Mouse (Mus musculus) layer of hippocampus, postnatal 25 days (tissue): ENCODE measurements at regions not wholly inside any gene's neighbourhood (a gene's known extent, or its start where the extent isn't known, plus 50 kb on each side); places are given as distances from the start of the nearest gene placed in this dataset.

Experiments
- DNase-seq, 2 experiments: peaks; one replicate each; pipeline ENCODE4 v3.0.0; 2022; ENCODE audit warnings: mixed read lengths in 2 of 2, low spot score in 1 of 2; ENCODE audit errors: extremely low spot score in 1 of 2

- DNase-seq: no peak
These were observed 158.7 kb upstream of the Tmtc1 start for GRCm38 (mm10) chr6:148602894-148603293.

DNA sequence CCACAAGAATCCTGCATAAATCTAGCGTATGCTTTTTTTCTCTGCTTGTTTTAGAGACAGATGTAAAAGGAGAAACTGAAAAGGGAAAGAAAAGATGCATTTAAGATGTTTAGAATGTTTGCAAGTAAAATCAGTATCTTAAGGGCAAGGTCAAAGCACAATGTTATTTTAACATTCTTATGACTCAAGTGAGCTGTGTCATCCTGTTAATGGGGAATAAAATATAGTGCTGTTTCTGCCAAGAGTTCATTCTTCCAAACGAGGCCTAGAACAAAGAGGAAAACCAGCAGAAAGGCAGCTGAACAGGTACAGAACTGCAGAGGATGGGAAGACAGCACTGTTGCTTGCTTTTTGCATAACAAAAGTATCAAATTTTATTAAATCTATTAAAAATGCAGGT, 156.7 kb upstream of the Tmtc1 start:
- no peak for DNase-seq

GRCm38 (mm10) chr6:148599473-148599872, 155.3 kb upstream of the Tmtc1 start:
- DNase-seq: no peak

DNA sequence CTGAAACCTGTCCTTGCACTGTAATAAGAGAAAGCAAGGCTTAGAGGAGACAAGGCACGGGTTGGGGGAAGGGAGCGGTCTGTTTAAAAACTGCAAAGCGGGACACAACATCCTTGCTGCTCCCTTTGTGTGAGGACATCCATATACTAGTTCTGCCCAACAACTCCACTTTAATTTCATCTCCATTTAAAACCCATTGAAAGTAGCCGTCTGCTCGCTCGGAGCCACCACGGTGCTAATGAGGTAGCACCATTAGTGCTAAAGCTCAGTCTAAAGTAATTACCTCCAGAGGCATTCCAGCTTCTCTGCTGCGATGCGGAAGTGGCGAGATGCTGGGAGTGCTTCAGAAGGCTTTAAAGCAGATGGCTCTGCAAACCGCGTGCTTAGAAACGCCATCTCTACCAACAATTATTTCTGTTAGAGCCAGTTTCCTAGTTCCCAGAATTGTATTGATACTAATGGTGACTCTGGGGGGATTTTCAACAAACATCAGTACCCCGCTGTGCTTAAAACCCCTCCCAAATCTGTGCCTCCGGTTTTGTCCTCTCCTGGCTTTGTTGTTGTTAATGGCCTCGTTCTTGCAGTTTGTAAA, 154.7 kb upstream of the Tmtc1 start:
- peak in 1 of 2 experiments; percentile 13 for DNase-seq

DNA sequence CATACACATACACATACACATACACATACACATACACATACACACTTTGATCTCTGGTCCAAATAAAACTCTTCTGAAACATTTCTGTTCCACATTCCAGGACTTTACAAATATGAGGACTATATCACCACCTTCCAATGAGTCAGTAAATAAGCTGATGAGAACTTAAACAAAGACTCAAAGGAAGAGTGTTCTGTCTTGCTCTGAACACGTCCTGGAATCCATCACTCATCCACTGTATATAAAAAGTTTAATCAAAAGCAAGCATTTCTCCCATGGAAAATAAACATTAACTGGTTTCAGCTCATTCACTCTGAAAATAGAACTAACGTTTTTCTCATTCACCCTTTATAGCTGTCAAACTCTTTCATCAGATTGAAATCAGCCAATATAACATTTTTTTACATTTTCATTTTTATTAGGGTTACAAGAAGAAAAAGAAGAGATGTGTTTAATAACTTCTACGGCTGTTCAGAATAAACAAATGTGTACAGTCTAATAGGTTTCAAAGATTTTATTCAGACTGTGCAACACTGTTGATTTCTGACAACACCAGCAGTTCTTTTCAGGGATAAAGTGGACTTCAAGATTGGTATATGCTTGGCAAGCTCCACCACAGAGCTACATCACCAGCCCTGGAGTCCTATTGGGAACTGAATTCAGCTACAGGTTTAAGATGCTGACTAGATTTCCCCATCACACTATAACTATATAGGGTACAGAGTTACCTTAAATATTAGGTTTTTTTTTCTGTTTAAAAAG, 151.0 kb upstream of the Tmtc1 start:
- DNase-seq: no peak

DNA sequence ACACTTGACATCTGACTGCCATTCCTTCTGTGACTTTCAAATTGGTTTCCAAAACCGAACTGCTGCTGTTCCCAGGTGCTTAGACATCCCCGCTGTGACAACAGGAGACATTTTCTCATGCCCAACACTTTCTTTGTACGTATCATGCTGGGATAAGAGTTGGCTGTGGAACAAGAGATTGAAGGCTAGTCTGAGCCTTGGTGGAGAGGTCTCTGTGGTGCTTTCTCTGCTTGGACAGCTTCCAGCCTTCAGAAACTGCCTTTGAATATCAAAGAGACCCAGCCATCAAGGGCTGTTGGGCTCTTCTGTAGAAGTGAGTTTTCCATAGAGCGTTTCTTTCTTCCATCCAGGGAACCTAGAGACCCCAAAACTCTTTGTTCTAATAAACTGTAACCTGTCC, 144.8 kb upstream of the Tmtc1 start:
- no peak for DNase-seq

- DNase-seq: no peak
These were observed 142.5 kb upstream of the Tmtc1 start for GRCm38 (mm10) chr6:148586439-148587321.

DNA sequence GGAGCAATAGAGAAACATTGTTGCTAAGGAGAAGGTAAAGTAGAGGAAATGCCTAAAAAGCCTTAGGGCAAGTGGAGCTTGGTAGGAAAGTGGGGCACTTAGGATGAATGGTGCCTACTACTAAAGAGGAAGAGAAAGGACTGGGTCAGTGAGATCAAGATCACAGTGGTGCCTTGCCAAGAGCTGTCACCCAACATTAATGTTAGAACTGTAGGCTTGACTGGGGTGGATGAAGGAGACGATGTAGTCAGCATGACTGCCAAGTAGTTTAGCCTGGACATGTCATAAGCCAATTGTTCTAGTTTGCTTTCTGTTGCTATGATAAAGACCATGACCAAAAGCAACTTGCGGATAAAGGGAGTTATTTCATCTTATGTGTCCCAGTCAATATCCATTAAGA, 139.9 kb upstream of the Tmtc1 start:
- DNase-seq: no peak

DNA sequence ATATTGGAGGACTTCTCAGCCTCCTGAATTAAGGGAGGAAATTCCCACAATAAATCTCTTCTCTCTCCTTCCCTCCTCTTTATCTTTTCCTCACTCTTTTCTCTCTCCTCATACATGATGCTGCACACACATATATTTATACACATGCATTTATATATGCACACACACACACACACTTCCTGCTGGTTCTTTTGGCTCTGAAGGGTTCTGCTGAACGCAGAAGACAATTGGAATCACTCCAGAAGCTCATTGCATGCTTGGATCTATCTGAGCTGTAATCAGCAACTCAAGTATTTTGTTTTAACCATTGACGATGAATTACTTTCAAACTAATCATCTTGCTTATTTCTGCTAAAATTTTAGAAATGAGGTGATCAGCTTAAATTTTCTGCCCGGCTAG, 134.1 kb upstream of the Tmtc1 start:
- DNase-seq: no peak

DNA sequence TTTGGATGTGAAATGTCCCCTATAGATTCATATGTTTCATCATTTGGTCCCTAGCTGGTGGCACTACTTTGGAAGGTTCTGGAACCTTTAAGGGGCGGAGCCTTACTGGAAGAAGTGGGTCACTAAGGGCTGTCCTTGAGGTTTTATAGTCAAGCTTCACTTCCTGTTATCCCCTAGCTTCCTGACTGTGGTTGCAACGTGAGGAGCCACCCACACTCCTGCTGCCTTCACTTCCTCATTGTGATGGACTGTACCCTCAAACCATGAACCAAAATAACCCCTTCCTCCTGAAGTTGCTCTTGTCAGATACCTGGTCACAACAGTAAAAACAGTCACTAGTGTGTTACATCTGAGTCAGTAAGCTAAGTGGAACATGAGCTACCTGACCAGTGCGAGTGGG, 133.5 kb upstream of the Tmtc1 start:
- DNase-seq: no peak

DNA sequence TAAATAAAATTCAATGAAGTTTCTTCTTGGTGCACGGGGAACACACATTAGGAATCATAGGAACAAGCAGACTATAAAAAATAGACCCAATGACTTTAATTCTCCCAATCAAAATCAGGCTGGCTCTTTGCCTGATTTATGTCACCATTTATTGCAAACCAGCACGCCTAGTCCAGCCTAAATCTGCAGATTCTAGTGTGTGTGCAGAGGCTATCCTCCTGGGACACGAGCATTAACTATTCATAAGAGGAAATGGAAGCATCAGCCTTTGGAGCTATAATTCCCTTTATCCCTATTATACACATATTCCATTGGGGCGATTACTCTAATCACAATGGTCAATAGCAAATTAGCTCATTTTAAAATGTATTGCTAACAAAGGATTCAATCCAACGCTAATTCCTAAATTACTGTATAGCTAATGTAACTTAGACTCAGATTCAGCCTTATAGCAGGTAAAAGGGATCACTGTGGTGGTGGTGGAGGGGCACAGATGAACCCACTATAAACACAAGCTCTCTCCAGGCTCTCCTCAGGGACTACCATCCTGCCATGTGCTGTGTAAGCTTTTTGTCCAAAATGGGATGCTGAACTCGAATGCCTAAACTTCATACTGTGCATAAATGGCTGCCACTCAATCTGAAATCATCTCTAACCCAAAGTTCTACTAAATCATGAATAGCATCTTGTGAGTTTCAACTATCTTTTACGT, 130.7 kb upstream of the Tmtc1 start:
- no peak for DNase-seq

GRCm38 (mm10) chr6:148572201-148572600, 128.0 kb upstream of the Tmtc1 start:
- no peak for DNase-seq

- no peak for DNase-seq
These were observed 127.5 kb upstream of the Tmtc1 start for GRCm38 (mm10) chr6:148571651-148572050.

DNA sequence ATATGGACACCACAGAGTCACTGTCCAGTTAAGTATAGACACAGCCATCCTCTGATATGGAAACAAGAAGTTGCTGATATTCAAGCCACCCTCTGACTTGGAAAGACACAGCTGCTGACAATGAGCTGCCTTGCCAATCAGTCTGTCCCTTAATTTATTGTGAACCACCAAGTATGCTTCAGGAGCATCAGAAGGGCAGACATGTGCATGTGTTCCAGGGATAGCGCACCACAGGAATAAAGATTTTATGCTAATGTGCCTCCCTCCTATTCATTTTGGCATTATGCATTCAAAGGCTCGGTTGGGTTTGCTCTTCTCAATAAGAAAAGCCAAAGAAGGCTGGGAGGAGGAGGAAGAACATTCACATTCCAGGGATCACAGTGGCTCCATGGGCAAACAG, 120.0 kb upstream of the Tmtc1 start:
- no peak for DNase-seq

GRCm38 (mm10) chr6:148562206-148562708, 118.1 kb upstream of the Tmtc1 start:
- DNase-seq: no peak

GRCm38 (mm10) chr6:148556484-148556871, 112.3 kb upstream of the Tmtc1 start:
- no peak for DNase-seq

DNA sequence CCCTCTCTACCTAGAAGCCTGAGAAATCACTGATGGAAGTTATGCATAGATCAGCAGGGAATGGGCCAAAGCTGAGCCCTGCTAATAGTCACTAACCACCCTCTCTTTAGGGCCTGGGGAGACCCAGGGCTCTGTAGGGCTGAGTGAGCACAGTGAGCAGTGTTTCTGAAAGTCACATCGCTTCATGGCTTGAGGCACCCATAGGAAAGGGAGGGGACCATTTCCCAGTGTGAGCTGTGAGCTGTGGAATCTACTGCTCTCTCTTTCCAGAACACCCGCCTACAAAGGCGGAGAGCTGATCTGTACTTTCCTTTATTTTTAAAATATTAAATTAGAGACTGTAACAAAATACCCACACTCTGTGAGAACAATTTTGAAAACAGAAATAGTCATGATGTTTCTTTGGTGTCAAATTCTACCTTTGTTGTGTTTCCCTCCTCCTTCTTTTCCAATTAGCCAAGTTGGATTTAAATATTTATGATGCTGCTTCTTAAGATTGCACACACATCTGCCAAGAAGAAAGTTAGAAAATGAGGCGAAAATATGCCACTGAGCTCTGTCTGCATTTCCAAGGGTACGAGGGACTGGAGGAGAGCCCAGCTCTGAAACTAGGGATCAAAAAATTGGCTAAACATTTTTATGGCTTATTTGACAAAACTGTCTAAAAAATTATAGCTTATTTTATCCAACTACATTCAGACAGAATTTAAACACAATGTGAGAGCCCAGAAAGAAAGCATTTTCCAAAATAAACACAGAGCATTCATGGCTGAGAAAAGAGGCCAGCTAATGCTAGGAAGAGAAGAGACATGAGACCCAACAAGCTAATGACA, 111.7 kb upstream of the Tmtc1 start:
- DNase-seq: no peak

DNA sequence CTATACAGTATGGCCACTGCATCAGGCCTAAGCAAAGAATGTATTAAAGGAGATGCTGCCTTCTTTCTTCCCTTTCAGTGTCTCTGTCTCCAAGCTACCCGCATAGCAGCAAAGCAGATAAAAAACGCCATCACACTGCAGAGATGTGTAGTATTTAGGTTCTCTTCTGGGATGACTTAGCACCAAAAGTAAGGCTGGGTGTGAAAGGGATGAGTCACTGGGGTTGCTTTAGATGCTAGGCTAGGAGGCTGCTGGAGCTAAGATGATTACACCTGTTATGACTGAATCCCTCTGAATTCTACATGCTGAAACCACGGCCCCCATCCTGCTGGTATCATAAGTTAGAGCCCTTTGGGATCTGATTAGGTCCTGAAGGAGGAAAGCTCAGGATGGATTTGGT, 110.3 kb upstream of the Tmtc1 start:
- no peak for DNase-seq

DNA sequence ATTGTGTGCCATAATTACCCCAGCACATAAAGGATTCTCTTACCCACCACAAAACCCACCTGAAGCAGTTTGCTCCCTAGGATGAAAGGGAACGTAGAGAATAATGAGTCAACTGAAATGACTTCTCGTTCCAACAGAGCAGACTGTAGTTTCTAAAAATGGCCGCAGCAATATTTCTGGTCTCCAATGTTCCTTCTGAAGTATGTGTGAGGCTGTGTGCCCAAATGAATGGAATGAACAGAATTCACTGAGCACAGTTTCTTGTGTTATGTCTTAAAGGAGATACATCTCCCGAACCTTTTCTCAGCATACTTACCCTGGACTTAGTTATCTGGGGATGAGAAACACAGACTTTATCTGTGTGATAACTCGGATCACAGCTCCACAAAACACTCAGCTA, 109.4 kb upstream of the Tmtc1 start:
- no peak for DNase-seq

- DNase-seq: no peak
These were observed 106.9 kb upstream of the Tmtc1 start for GRCm38 (mm10) chr6:148551097-148551496.
